Mouse (Mus musculus): ENCODE measurements around the gene Parm1. TPM values are rescaled to one million over a fixed set of nuclear protein-coding genes. Genes with fewer than 3 reads are reported as not detected.

Parm1 gene
- 10 to 100 TPM; 62.5 to 71.7 TPM for total RNA-seq (2021)

- DNase-seq, result peak; percentile 90 to 91
- intact Hi-C loops (cut with DNase I), result loop anchor here (1.0 to 10.0 kb wide), 7 partner anchors 45 to 600 kb away; no protein-coding TSS in a partner anchor
Observed at GRCm38 (mm10) chr5:91517480-91518301, at the start of gene Parm1. Gene Parm1 (plus strand): TSS chr5:91517615.

GRCm38 (mm10) chr5:91475241-91475640 is 42.2 kb upstream of the Parm1 start:
- intact Hi-C loops (cut with DNase I), result no loop called here
- no peak for DNase-seq

GRCm38 (mm10) chr5:91476863-91477262 is 40.6 kb upstream of the Parm1 start:
- intact Hi-C loops (cut with DNase I), result no loop called here
- no peak for DNase-seq

- no peak for DNase-seq
- intact Hi-C loops (cut with DNase I), result no loop called here
Observed at GRCm38 (mm10) chr5:91478673-91479072, 38.7 kb upstream of the Parm1 start.

- intact Hi-C loops (cut with DNase I), result no loop called here
- no peak for DNase-seq
Observed at GRCm38 (mm10) chr5:91480129-91480528, 37.3 kb upstream of the Parm1 start.

GRCm38 (mm10) chr5:91484324-91484723 is 33.1 kb upstream of the Parm1 start:
- no peak for DNase-seq
- intact Hi-C loops (cut with DNase I), result no loop called here

GRCm38 (mm10) chr5:91494456-91494855 is 23.0 kb upstream of the Parm1 start:
- intact Hi-C loops (cut with DNase I), result no loop called here
- DNase-seq, result no peak

GRCm38 (mm10) chr5:91501361-91501760 is 16.1 kb upstream of the Parm1 start:
- no peak for DNase-seq
- intact Hi-C loops (cut with DNase I), result no loop called here

GRCm38 (mm10) chr5:91502366-91502765 is 15.0 kb upstream of the Parm1 start:
- no peak for DNase-seq
- intact Hi-C loops (cut with DNase I), result no loop called here

GRCm38 (mm10) chr5:91504320-91504922 is 13.0 kb upstream of the Parm1 start:
- no peak for DNase-seq
- intact Hi-C loops (cut with DNase I), result no loop called here

- intact Hi-C loops (cut with DNase I), result loop anchor here (1.0 to 10.0 kb wide), 6 partner anchors 110 to 600 kb away; no protein-coding TSS in a partner anchor
- DNase-seq, result no peak
Observed at GRCm38 (mm10) chr5:91517077-91517476, 338 bp upstream of the Parm1 start.

GRCm38 (mm10) chr5:91518302-91518790 is 931 bp downstream of the Parm1 start:
- DNase-seq, result peak; percentile 18 to 22
- intact Hi-C loops (cut with DNase I), result loop anchor here (2.0 to 10.0 kb wide), 4 partner anchors 44 to 599 kb away; no protein-coding TSS in a partner anchor

- DNase-seq, result peak; percentile 52 to 67
- intact Hi-C loops (cut with DNase I), result loop anchor here (2.0 to 10.0 kb wide), 4 partner anchors 44 to 598 kb away; no protein-coding TSS in a partner anchor
Observed at GRCm38 (mm10) chr5:91518946-91519345, 1.5 kb downstream of the Parm1 start.

- intact Hi-C loops (cut with DNase I), result loop anchor here (2.0 to 10.0 kb wide), 4 partner anchors 43 to 598 kb away; no protein-coding TSS in a partner anchor
- DNase-seq, result peak in 1 of 2 experiments; percentile 22
Observed at GRCm38 (mm10) chr5:91519521-91519920, 2.1 kb downstream of the Parm1 start.

GRCm38 (mm10) chr5:91532748-91533496 is 15.5 kb downstream of the Parm1 start:
- no peak for DNase-seq
- intact Hi-C loops (cut with DNase I), result no loop called here

- intact Hi-C loops (cut with DNase I), result no loop called here
- DNase-seq, result peak; percentile 44 to 54
Observed at GRCm38 (mm10) chr5:91559071-91559610, 41.7 kb downstream of the Parm1 start.

GRCm38 (mm10) chr5:91559711-91560110 is 42.3 kb downstream of the Parm1 start:
- DNase-seq, result no peak
- intact Hi-C loops (cut with DNase I), result no loop called here

GRCm38 (mm10) chr5:91561394-91561793 is 44.0 kb downstream of the Parm1 start:
- DNase-seq, result no peak
- intact Hi-C loops (cut with DNase I), result no loop called here

- no peak for DNase-seq
- intact Hi-C loops (cut with DNase I), result loop anchor here (2.0 kb wide), 1 partner anchor 44 kb away; no protein-coding TSS in a partner anchor
Observed at GRCm38 (mm10) chr5:91562486-91562885, 45.1 kb downstream of the Parm1 start.

GRCm38 (mm10) chr5:91564054-91564453 is 46.6 kb downstream of the Parm1 start:
- peak; percentile 64 to 65 for DNase-seq
- intact Hi-C loops (cut with DNase I), result no loop called here

Data from heart, postnatal 10 days (tissue).